Mouse (Mus musculus): ENCODE data around the gene BC030870.

BC030870 gene

GRCm38 (mm10) chr8:65129199-65129788 lies at the start of gene BC030870:
Gene BC030870, minus strand, starts transcription at chr8:65129563.
- no peak for DNase-seq (ENCODE audit: low spot score in 2 of 2)

GRCm38 (mm10) chr8:65174746-65175476 lies 45.5 kb upstream of the BC030870 start:
- no peak for DNase-seq (ENCODE audit: low spot score in 2 of 2)

GRCm38 (mm10) chr8:65169184-65169583 lies 39.8 kb upstream of the BC030870 start:
- no peak for DNase-seq (ENCODE audit: low spot score in 2 of 2)

GRCm38 (mm10) chr8:65160676-65161075 lies 31.3 kb upstream of the BC030870 start:
- peak; percentile 15 to 27 for DNase-seq (ENCODE audit: low spot score in 2 of 2)

GRCm38 (mm10) chr8:65159096-65159748 lies 29.9 kb upstream of the BC030870 start:
- DNase-seq (ENCODE audit: low spot score in 2 of 2), result peak in 1 of 2 experiments; percentile 31

GRCm38 (mm10) chr8:65157901-65158300 lies 28.5 kb upstream of the BC030870 start:
- no peak for DNase-seq (ENCODE audit: low spot score in 2 of 2)

GRCm38 (mm10) chr8:65138830-65139466 lies 9.6 kb upstream of the BC030870 start:
- no peak for DNase-seq (ENCODE audit: low spot score in 2 of 2)

- no peak for DNase-seq (ENCODE audit: low spot score in 2 of 2)
Observed at GRCm38 (mm10) chr8:65126454-65126853, 2.9 kb downstream of the BC030870 start.

- DNase-seq (ENCODE audit: low spot score in 2 of 2), result no peak
Observed at GRCm38 (mm10) chr8:65126014-65126413, 3.3 kb downstream of the BC030870 start.

- no peak for DNase-seq (ENCODE audit: low spot score in 2 of 2)
Observed at GRCm38 (mm10) chr8:65112092-65112491, 17.3 kb downstream of the BC030870 start.

- peak; percentile 53 to 67 for DNase-seq (ENCODE audit: low spot score in 2 of 2)
Observed at GRCm38 (mm10) chr8:65110285-65110691, 19.1 kb downstream of the BC030870 start.

- no peak for DNase-seq (ENCODE audit: low spot score in 2 of 2)
Observed at GRCm38 (mm10) chr8:65108936-65109335, 20.4 kb downstream of the BC030870 start.

- no peak for DNase-seq (ENCODE audit: low spot score in 2 of 2)
Observed at GRCm38 (mm10) chr8:65107936-65108718, 21.2 kb downstream of the BC030870 start.

- DNase-seq (ENCODE audit: low spot score in 2 of 2), result no peak
Observed at GRCm38 (mm10) chr8:65104041-65104440, 25.3 kb downstream of the BC030870 start.

- no peak for DNase-seq (ENCODE audit: low spot score in 2 of 2)
Observed at GRCm38 (mm10) chr8:65103632-65104031, 25.7 kb downstream of the BC030870 start.

- DNase-seq (ENCODE audit: low spot score in 2 of 2), result no peak
Observed at GRCm38 (mm10) chr8:65099735-65100134, 29.6 kb downstream of the BC030870 start.

- DNase-seq (ENCODE audit: low spot score in 2 of 2), result no peak
Observed at GRCm38 (mm10) chr8:65097760-65098415, 31.5 kb downstream of the BC030870 start.

- DNase-seq (ENCODE audit: low spot score in 2 of 2), result no peak
Observed at GRCm38 (mm10) chr8:65089781-65090180, 39.6 kb downstream of the BC030870 start.

GRCm38 (mm10) chr8:65088120-65088519 lies 41.2 kb downstream of the BC030870 start:
- no peak for DNase-seq (ENCODE audit: low spot score in 2 of 2)

- no peak for DNase-seq (ENCODE audit: low spot score in 2 of 2)
Observed at GRCm38 (mm10) chr8:65087711-65088110, 41.7 kb downstream of the BC030870 start.

- no peak for DNase-seq (ENCODE audit: low spot score in 2 of 2)
Observed at GRCm38 (mm10) chr8:65085680-65086079, 43.7 kb downstream of the BC030870 start.

Data from frontal cortex, postnatal 25 days (tissue).